Mouse (Mus musculus) hindlimb bud, embryonic 11.5 days (tissue): ENCODE measurements around the gene Mad2l1.

Experiments used
- DNase-seq: peaks from one replicate; pipeline ENCODE4 v3.0.0-alpha.2; 2012; ENCODE audit warnings: low read depth, low spot score; ENCODE audit errors: extremely low spot score

The Mad2l1 gene

GRCm38 (mm10) chr6:66535028-66535862 is at the start of gene Mad2l1:
Gene Mad2l1, plus strand, starts transcription at chr6:66535390.
- peak; percentile 98 for DNase-seq

- no peak for DNase-seq
Measured at GRCm38 (mm10) chr6:66493685-66494084, 41.5 kb upstream of the Mad2l1 start.

GRCm38 (mm10) chr6:66516368-66516767 is 18.8 kb upstream of the Mad2l1 start:
- no peak for DNase-seq

- DNase-seq: no peak
Measured at GRCm38 (mm10) chr6:66528386-66528785, 6.8 kb upstream of the Mad2l1 start.

GRCm38 (mm10) chr6:66533241-66533640 is 1.9 kb upstream of the Mad2l1 start:
- peak; percentile 70 for DNase-seq

GRCm38 (mm10) chr6:66534366-66534941 is 736 bp upstream of the Mad2l1 start:
- no peak for DNase-seq

- no peak for DNase-seq
Measured at GRCm38 (mm10) chr6:66535966-66536365, 776 bp downstream of the Mad2l1 start.

GRCm38 (mm10) chr6:66559996-66560395 is 24.8 kb downstream of the Mad2l1 start, which contains the start of gene Vmn1r32:
Gene Vmn1r32, minus strand, starts transcription at chr6:66560096.
- no peak for DNase-seq

- DNase-seq: no peak
Measured at GRCm38 (mm10) chr6:66595804-66596203, 60.6 kb downstream of the Mad2l1 start.
